Mouse (Mus musculus): ENCODE data around the gene Phf7.

Gene Phf7

DNA sequence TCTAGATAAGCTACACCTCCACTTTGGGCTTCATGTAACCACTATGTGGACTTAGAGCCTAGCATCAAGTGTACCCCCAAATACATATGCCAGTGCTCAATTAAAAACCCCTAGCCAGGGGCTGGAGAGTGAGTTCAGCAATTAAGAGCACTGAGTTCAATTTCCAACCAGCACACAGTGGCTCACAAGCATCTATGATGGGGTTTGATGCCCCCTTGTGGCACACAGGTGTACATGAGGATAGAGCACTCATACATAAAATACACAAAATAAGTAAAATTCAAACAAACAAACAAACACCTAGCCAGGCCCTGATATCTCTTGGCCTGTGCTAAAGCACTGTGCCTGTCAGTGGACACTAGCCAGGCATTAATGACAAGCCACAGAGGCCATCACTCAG lies 55.1 kb downstream of the Phf7 start:
- DNase-seq, result no peak

DNA sequence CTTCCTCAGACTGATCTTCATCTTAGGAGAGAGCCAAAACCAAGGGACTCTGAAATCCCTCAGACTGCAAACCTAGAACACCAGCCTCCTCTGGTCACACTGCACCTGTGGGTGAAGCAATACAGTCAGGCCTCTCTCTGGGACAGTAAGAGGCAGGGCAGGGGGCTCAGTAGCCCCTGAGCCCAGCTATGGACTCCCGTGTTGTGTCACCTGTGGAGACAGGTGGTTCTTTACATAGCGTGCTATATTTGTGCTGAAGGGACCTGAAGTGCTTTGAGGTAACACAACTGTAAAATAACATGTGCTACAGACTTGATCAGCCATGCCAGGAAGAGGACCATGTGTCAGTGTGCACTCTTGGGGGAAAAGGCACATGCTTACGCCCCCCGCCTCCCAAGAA lies 55.6 kb downstream of the Phf7 start:
- DNase-seq, result no peak

DNA sequence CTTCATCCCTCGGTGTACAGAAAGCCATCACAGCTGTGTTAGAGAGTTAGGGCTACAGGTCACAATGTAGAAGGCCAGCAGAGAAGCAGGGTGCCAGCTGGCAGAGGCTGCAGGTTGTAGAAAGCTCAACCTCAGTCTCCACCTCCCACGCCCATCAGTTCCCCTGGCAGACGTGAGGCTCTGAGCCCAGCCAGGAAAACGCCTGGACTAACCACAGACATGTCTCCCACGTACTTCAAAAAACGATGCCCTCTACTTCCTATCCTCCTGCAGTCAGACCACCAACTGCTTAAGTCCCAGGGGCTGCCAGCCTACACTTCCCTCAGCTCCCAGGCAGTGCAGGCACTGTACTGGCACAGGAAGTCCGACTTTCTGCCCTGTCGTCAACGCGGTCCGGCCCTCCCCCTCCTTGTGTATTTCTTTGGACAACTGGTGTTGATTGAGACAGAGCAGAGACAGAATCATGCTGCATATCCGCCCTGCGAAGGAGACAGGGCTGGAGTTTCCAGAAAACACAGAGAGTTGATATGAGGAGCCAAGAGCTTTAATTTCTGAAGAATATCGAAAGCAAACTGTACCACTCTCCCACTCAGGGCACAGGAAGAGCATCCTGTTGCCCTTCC lies 56.1 kb downstream of the Phf7 start:
- DNase-seq, result no peak

DNA sequence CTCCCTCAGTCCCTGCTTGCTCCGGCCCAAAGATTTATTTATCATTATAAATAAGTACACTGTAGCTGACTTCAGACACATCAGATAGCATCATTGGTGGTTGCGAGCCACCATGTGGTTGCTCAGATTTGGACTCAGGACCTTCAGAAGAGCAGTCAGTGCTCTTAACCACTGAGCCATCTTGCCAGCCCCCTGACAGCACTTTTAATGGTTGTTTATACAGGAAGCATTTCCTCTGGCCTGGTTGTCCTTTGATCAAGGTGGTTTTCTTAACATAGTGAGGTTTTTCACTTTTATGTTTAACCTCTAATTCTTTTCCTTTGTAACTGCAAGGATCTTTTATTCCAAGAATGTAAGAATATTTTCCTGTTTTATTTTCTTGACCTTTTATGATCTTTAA lies 56.7 kb downstream of the Phf7 start:
- no peak for DNase-seq

DNA sequence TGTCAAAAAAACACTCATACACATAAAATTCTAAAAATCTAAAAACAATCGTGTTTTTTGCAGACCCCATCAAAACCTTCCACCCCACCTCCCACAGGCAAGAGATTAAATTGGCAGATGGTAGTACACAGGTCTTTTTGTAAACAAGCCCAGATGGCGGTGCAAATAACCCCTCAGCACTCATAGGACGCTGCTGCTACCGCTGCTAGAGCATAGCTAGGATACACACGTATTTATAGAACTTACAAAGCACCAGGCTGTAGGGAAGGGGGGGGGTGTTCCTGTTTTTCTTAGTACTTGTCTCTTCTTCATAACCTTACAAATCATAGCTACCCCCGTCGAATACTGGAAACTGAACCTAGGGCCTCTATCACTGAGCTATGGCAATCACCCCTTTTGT lies 57.3 kb downstream of the Phf7 start:
- no peak for DNase-seq

DNA sequence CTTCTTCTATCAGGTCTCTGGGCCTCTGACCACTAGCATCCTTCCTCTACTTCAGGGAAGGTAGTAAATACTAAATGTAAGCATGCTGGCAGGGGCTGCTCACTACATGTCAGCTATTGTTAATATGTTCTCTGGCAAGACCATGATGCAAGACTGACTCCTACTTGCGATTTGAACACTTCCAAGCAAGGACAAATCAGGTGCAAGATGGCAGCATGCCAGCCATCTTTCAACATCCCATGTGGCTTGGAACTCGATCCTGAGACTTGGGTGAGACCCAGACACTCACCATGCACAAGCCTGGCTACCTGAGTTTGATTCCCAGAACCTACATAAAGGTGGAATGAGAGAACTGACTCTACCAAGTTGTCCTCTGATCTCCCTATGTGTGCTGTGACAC lies 59.2 kb downstream of the Phf7 start:
- no peak for DNase-seq

DNA sequence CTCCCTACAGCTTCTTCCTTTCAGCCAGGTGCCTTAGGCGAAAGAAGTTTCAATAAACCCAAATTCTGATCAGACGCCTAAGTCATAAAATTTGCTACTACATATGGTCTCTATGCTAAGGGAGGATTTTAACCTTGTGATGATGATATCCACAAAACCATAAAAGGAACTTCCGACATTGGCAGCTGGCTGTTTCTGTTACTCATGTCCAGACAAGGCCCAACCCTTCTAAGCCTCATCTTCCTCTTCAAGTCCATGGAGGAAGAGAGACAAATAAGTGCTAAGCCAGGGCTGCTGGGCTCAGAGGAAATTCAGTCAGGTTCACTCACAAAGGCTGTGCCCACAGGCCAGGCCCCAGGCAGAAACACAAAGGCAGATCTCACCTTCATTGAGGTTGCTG lies 61.8 kb downstream of the Phf7 start:
- DNase-seq, result no peak

DNA sequence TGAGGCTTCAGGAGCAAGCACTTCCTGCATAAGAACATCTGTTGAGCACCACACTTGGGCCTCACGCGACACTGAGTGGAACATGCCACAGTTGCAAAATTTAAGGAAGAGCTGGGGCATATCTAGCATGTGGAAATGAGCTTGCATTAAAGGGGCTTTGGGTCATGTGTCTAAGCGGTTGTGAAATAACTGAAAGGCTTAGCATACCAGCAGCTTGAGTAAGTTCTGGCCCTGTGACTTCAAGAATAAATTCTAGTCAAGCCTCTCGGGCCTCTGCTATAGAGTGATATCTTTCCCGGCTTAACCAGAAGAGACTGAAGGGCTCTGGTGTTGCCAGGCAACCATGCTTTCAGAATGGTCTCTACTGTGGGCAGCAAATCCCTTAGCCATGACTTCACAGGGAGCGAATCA lies 62.3 kb downstream of the Phf7 start:
- DNase-seq, result no peak

Measured in right cerebral cortex, postnatal 14 days (tissue).